Mouse (Mus musculus): ENCODE results near the gene Cygb.
"Not testable (repeated sequence)": the region's sequence is repeated elsewhere in the genome, so short reads cannot be mapped to it uniquely, and the experiment has no call there.

Gene Cygb

GRCm38 (mm10) chr11:116615735-116616437 is 38.2 kb downstream of the Cygb start:
- peak; percentile 56 for DNase-seq (ENCODE audit: low read depth, low spot score)

- DNase-seq (ENCODE audit: low read depth, low spot score) = no peak
Measured at GRCm38 (mm10) chr11:116613234-116613633, 40.9 kb downstream of the Cygb start.

GRCm38 (mm10) chr11:116612554-116612953 is 41.6 kb downstream of the Cygb start:
- DNase-seq (ENCODE audit: low read depth, low spot score) = no peak

- DNase-seq (ENCODE audit: low read depth, low spot score) = no peak
Measured at GRCm38 (mm10) chr11:116611883-116612282, 42.2 kb downstream of the Cygb start.

- DNase-seq (ENCODE audit: low read depth, low spot score) = not testable (repeated sequence)
Measured at GRCm38 (mm10) chr11:116611168-116611567, 42.9 kb downstream of the Cygb start.

GRCm38 (mm10) chr11:116609965-116610630 is 44.0 kb downstream of the Cygb start:
- no peak for DNase-seq (ENCODE audit: low read depth, low spot score)

GRCm38 (mm10) chr11:116607717-116608116 is 46.4 kb downstream of the Cygb start:
- DNase-seq (ENCODE audit: low read depth, low spot score) = no peak

- no peak for DNase-seq (ENCODE audit: low read depth, low spot score)
Measured at GRCm38 (mm10) chr11:116604097-116604496, 50.0 kb downstream of the Cygb start.

GRCm38 (mm10) chr11:116603339-116603738 is 50.8 kb downstream of the Cygb start:
- DNase-seq (ENCODE audit: low read depth, low spot score) = no peak

GRCm38 (mm10) chr11:116602043-116602442 is 52.1 kb downstream of the Cygb start:
- DNase-seq (ENCODE audit: low read depth, low spot score) = no peak

GRCm38 (mm10) chr11:116601166-116601565 is 52.9 kb downstream of the Cygb start:
- DNase-seq (ENCODE audit: low read depth, low spot score) = no peak

- DNase-seq (ENCODE audit: low read depth, low spot score) = no peak
Measured at GRCm38 (mm10) chr11:116599230-116599629, 54.9 kb downstream of the Cygb start.

GRCm38 (mm10) chr11:116598193-116598592 is 55.9 kb downstream of the Cygb start:
- DNase-seq (ENCODE audit: low read depth, low spot score) = no peak

- DNase-seq (ENCODE audit: low read depth, low spot score) = no peak
Measured at GRCm38 (mm10) chr11:116596766-116597165, 57.3 kb downstream of the Cygb start.
